Mouse (Mus musculus) gastrocnemius, postnatal 36 days (tissue): ENCODE data around the gene Acvr1. TPM values are rescaled to one million over a fixed set of nuclear protein-coding genes. Genes with fewer than 3 reads are reported as not detected.

Experiments used
- DNase-seq, 2 experiments: peaks; one replicate each; pipeline ENCODE4 v3.0.0; 2022
- intact Hi-C: fragments of 180-260 bp; cut with DNase I; formaldehyde crosslinking; loops from one replicate; pipeline ENCODE4 v1.15.1; 2025
- total RNA-seq, 2 experiments: library from RNA; stranded (reverse); gene quantifications; 2 replicates each; pipeline ENCODE4 v1.2.3; 2021

Gene Acvr1
- total RNA-seq, 2 experiments from 2014 or later: 10.3 to 12.3 TPM

- DNase-seq: no peak
- intact Hi-C loops: loop anchor here (5.0 kb wide), 1 partner anchor 47 kb away; no protein-coding TSS in a partner anchor
These were observed 81.8 kb downstream of the Acvr1 start for GRCm38 (mm10) chr2:58485152-58485551.

GRCm38 (mm10) chr2:58484284-58484965 lies 82.5 kb downstream of the Acvr1 start:
- no peak for DNase-seq
- intact Hi-C loops: no loop called here

GRCm38 (mm10) chr2:58481450-58482100 lies 85.4 kb downstream of the Acvr1 start:
- intact Hi-C loops: no loop called here
- DNase-seq: no peak

- intact Hi-C loops: no loop called here
- no peak for DNase-seq
These were observed 86.2 kb downstream of the Acvr1 start for GRCm38 (mm10) chr2:58480764-58481163.

GRCm38 (mm10) chr2:58479536-58479935 lies 87.4 kb downstream of the Acvr1 start:
- intact Hi-C loops: loop anchor here (10.0 kb wide), 1 partner anchor 285 kb away; the partner anchor contains the start of gene Cytip
- DNase-seq: no peak

- intact Hi-C loops: loop anchor here (10.0 kb wide), 1 partner anchor 283 kb away; the partner anchor contains the start of gene Cytip
- DNase-seq: no peak
These were observed 88.8 kb downstream of the Acvr1 start for GRCm38 (mm10) chr2:58478144-58478543.

- peak; percentile 72 to 77 for DNase-seq
- intact Hi-C loops: loop anchor here (2.0 to 10.0 kb wide), 2 partner anchors 190 to 282 kb away; partner anchors contain the start of gene Cytip
These were observed 89.8 kb downstream of the Acvr1 start for GRCm38 (mm10) chr2:58476956-58477715.

- intact Hi-C loops: loop anchor here (10.0 kb wide), 1 partner anchor 281 kb away; the partner anchor contains the start of gene Cytip
- DNase-seq: no peak
These were observed 91.4 kb downstream of the Acvr1 start for GRCm38 (mm10) chr2:58475578-58475977.

GRCm38 (mm10) chr2:58470290-58470689 lies 96.7 kb downstream of the Acvr1 start:
- no peak for DNase-seq
- intact Hi-C loops: loop anchor here (10.0 kb wide), 1 partner anchor 275 kb away; the partner anchor contains the start of gene Cytip

- DNase-seq: no peak
- intact Hi-C loops: loop anchor here (10.0 kb wide), 1 partner anchor 275 kb away; the partner anchor contains the start of gene Cytip
These were observed 97.1 kb downstream of the Acvr1 start, which contains the start of gene Gm17409 for GRCm38 (mm10) chr2:58469816-58470215. Gm17409 (plus strand) TSS chr2:58470116.

GRCm38 (mm10) chr2:58458820-58459371 lies 108.1 kb downstream of the Acvr1 start:
- intact Hi-C loops: no loop called here
- DNase-seq: no peak

GRCm38 (mm10) chr2:58457488-58457865 lies 109.5 kb downstream of the Acvr1 start:
- no peak for DNase-seq
- intact Hi-C loops: no loop called here

- no peak for DNase-seq
- intact Hi-C loops: no loop called here
These were observed 110.0 kb downstream of the Acvr1 start for GRCm38 (mm10) chr2:58456843-58457487.

- no peak for DNase-seq
- intact Hi-C loops: no loop called here
These were observed 112.7 kb downstream of the Acvr1 start for GRCm38 (mm10) chr2:58454095-58454865.

GRCm38 (mm10) chr2:58447001-58447400 lies 120.0 kb downstream of the Acvr1 start:
- DNase-seq: no peak
- intact Hi-C loops: no loop called here

- intact Hi-C loops: no loop called here
These were observed 123.8 kb downstream of the Acvr1 start for GRCm38 (mm10) chr2:58443163-58443562.

GRCm38 (mm10) chr2:58436911-58437310 lies 130.0 kb downstream of the Acvr1 start:
- DNase-seq: no peak
- intact Hi-C loops: no loop called here

More at GRCm38 (mm10) chr2:58443163-58443562, 123.8 kb downstream of the Acvr1 start:
- DNase-seq: no peak

GRCm38 (mm10) chr2:58435507-58435906 lies 131.4 kb downstream of the Acvr1 start:
- no peak for DNase-seq
- intact Hi-C loops: no loop called here

GRCm38 (mm10) chr2:58434438-58434837 lies 132.5 kb downstream of the Acvr1 start:
- no peak for DNase-seq
- intact Hi-C loops: no loop called here
